Mouse (Mus musculus): ENCODE measurements around the gene Msrb3.

GRCm38 (mm10) chr10:120891131-120891530 is 7.8 kb downstream of the Msrb3 start:
- TF ChIP-seq CTCF (IDR thresholded peaks at IDR 0.05) (no peak), EP300 (IDR thresholded peaks at IDR 0.05) (no peak)

All from lung, postnatal 0 days (tissue).